Mouse (Mus musculus) C2C12 (cell line): ENCODE data around the gene Sh3tc1. TPM values are rescaled to one million over a fixed set of nuclear protein-coding genes. Genes with fewer than 3 reads are reported as not detected.

Experiments
- H3K27me3 ChIP-seq: one replicate; pipeline ENCODE4 v1.6.1; 2011; ENCODE audit not compliant: control insufficient read depth, insufficient read depth, insufficient read length
- H3K36me3 ChIP-seq: one replicate; pipeline ENCODE4 v1.6.1; 2011; ENCODE audit not compliant: control insufficient read depth, insufficient read depth
- H3K4me3 ChIP-seq: one replicate; pipeline ENCODE4 v1.5.1; 2011; ENCODE audit warnings: mild to moderate bottlenecking, control low read depth; ENCODE audit not compliant: poor library complexity, insufficient read depth, severe bottlenecking
- H3K79me2 ChIP-seq: one replicate; pipeline ENCODE4 v1.6.1; 2011; ENCODE audit not compliant: control insufficient read depth, insufficient read depth
- H3K79me3 ChIP-seq: one replicate; pipeline ENCODE4 v1.6.1; 2011; ENCODE audit warnings: low read depth, control low read depth
- H3ac ChIP-seq: one replicate; pipeline ENCODE3; 2011; ENCODE audit warnings: low read depth; ENCODE audit not compliant: control insufficient read depth, insufficient read length
- CEBPB ChIP-seq: IDR thresholded peaks from one replicate; pipeline ENCODE4 v1.6.1; 2011; ENCODE audit warnings: low read depth, mild to moderate bottlenecking, control low read depth, moderate library complexity
- CTCF ChIP-seq: IDR thresholded peaks from one replicate; pipeline ENCODE4 v1.5.1; 2011; ENCODE audit not compliant: control insufficient read depth, insufficient read depth, insufficient read length
- FOSL1 ChIP-seq: IDR thresholded peaks from one replicate; pipeline ENCODE4 v1.8.0; 2011; ENCODE audit warnings: mild to moderate bottlenecking, low read length; ENCODE audit not compliant: poor library complexity, insufficient read depth, severe bottlenecking
- MAX ChIP-seq: IDR thresholded peaks from one replicate; pipeline ENCODE4 v1.6.1; 2011; ENCODE audit warnings: mild to moderate bottlenecking, control low read depth
- MYOD1 ChIP-seq: IDR thresholded peaks from one replicate; pipeline ENCODE4 v1.6.1; 2011; ENCODE audit warnings: low read depth; ENCODE audit not compliant: control insufficient read depth, insufficient read length
- MYOG ChIP-seq: IDR thresholded peaks from one replicate; pipeline ENCODE4 v1.6.1; 2011; ENCODE audit not compliant: control insufficient read depth, insufficient read length; ENCODE audit errors: extremely low read depth
- USF1 ChIP-seq: IDR thresholded peaks from one replicate; pipeline ENCODE4 v1.6.1; 2011; ENCODE audit warnings: low read depth, mild to moderate bottlenecking, control low read depth, moderate library complexity
- polyA plus RNA-seq: library from polyadenylated mRNA; unstranded; fragments of >200 nt; fragmentation: generic; extraction: Trizol; gene quantifications from one replicate; pipeline ENCODE4 v1.2.1, GENCODE M21; 2012; ENCODE audit warnings: missing spikeins

Sh3tc1 gene
- polyA plus RNA-seq, 1 experiment, result 0.20 TPM

GRCm38 (mm10) chr5:35774137-35774424 is 34.3 kb upstream of the Sh3tc1 start:
- no peak overlapping the region for H3K4me3 ChIP-seq
- no peak for TF ChIP-seq FOSL1
- TF ChIP-seq CEBPB, result no peak
- no peak for TF ChIP-seq MAX
- no peak for TF ChIP-seq USF1
- no peak for TF ChIP-seq MYOD1
- TF ChIP-seq CTCF, result no peak
- TF ChIP-seq MYOG, result no peak

GRCm38 (mm10) chr5:35773274-35774136 is 33.7 kb upstream of the Sh3tc1 start:
- Histone ChIP-seq H3K79me2 (no peaks in the 10 kb centered on the region), H3K4me3 (no peak overlapping the region), H3ac (no peak overlapping the region), H3K27me3 (peaks cover 20% of the 10 kb centered on the region), H3K36me3 (no peaks in the 10 kb centered on the region), H3K79me3 (no peaks in the 10 kb centered on the region)
- TF ChIP-seq CTCF (no peak), MAX (no peak), CEBPB (no peak), FOSL1 (no peak), MYOD1 (no peak), USF1 (no peak), MYOG (no peak)

More at GRCm38 (mm10) chr5:35774137-35774424, 34.3 kb upstream of the Sh3tc1 start:
- Histone ChIP-seq H3ac (no peak overlapping the region), H3K79me2 (no peaks in the 10 kb centered on the region), H3K79me3 (no peaks in the 10 kb centered on the region), H3K36me3 (no peaks in the 10 kb centered on the region), H3K27me3 (peaks cover 22% of the 10 kb centered on the region)

- H3K79me3 ChIP-seq, result no peaks in the 10 kb centered on the region
- no peaks in the 10 kb centered on the region for H3K79me2 ChIP-seq
- no peaks in the 10 kb centered on the region for H3K36me3 ChIP-seq
- no peak for TF ChIP-seq CTCF
- no peak for TF ChIP-seq MAX
- TF ChIP-seq MYOG, result no peak
- no peak for TF ChIP-seq MYOD1
- no peak for TF ChIP-seq USF1
- TF ChIP-seq FOSL1, result no peak
- no peak for TF ChIP-seq CEBPB
- H3K27me3 ChIP-seq, result peaks cover 16% of the 10 kb centered on the region
- H3ac ChIP-seq, result no peak overlapping the region
- no peak overlapping the region for H3K4me3 ChIP-seq
These were observed 31.3 kb upstream of the Sh3tc1 start for GRCm38 (mm10) chr5:35770891-35771663.

- H3ac ChIP-seq, result no peak overlapping the region
- H3K79me3 ChIP-seq, result no peaks in the 10 kb centered on the region
- no peak overlapping the region for H3K4me3 ChIP-seq
- TF ChIP-seq FOSL1 (no peak), MYOG (no peak), CEBPB (no peak), CTCF (no peak), USF1 (no peak), MAX (no peak), MYOD1 (no peak)
- H3K27me3 ChIP-seq, result peaks cover 20% of the 10 kb centered on the region
- H3K79me2 ChIP-seq, result no peaks in the 10 kb centered on the region
- H3K36me3 ChIP-seq, result no peaks in the 10 kb centered on the region
These were observed 30.5 kb upstream of the Sh3tc1 start for GRCm38 (mm10) chr5:35770246-35770645.

GRCm38 (mm10) chr5:35768997-35769396 is 29.2 kb upstream of the Sh3tc1 start:
- Histone ChIP-seq H3ac (no peak overlapping the region), H3K4me3 (no peak overlapping the region), H3K79me3 (no peaks in the 10 kb centered on the region), H3K79me2 (no peaks in the 10 kb centered on the region), H3K27me3 (peaks cover 29% of the 10 kb centered on the region), H3K36me3 (no peaks in the 10 kb centered on the region)
- TF ChIP-seq CEBPB (no peak), MYOD1 (no peak), CTCF (no peak), USF1 (no peak)
